Mouse (Mus musculus) cerebellum, adult 2 months (tissue): Measurements from ENCODE around the gene Pde8a.

Source experiments
- CTCF ChIP-seq: fragments of 200-500 bp; IDR thresholded peaks from 2 replicates; pipeline ENCODE4 v1.5.1; 2011; ENCODE audit warnings: low read depth, mild to moderate bottlenecking, control low read depth, low read length, moderate library complexity, borderline replicate concordance; ENCODE audit not compliant: insufficient read depth
- POLR2A ChIP-seq: fragments of 200-500 bp; IDR thresholded peaks from 2 replicates; pipeline ENCODE4 v1.6.1; 2011; ENCODE audit warnings: low read length, control low read depth, borderline replicate concordance; ENCODE audit not compliant: insufficient read depth

DNA sequence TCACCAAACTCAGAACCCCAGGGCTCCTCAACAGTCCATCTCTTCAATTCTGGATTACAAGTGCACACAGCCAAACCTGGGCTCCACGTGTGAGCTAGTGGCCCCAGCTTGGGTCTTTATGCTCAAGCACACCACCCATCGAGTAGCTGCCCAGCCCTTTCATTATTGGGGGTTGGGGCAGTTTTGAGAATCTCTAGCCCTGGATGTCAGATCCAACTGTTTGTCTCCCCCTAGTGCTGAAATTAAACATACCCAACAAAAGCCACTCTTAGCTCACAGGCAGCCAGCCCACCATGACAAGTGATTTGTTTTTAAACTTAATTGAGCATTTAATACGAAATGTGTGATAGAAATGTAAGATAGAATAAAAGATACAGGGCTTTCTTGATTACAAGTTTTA, 128.2 kb downstream of the Pde8a start:
- TF ChIP-seq CTCF (peak; percentile 33; the same call in 1 of the 2 replicates), POLR2A (no peak)
